Comparison of ENCODE assay signal across 17 mouse cellular contexts in the genomic region with DNA sequence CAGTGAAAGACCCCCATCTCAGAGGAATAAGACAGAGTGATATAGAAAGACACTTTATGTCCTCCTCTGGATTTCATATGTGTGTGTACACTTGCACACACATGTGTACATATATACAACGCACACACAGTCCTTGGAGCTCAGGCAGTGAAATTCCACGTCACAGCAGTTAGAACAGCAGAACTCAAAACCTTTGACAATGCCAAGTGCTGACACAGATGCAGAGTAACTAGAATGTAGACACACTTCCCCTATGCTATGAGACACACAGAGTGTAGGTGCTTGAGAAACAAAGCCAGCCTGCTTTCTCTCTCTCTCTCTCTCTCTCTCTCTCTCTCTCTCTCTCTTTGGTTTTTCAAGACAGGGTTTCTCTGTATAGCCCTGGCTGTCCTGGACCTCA.
DNase-seq lines count a peak whose midpoint lies in the region; ATAC-seq and TF ChIP-seq lines count a peak whose summit lies in the region.
"Had no signal": no experiment of that assay in that cellular context is flagged by ENCODE, and none has a peak within 500 bp of the region (broad histone marks: within the 10 kb centered on the region; RNA-seq: fewer than 3 reads in every experiment).

No protein-coding gene starts in this region.

- TF ChIP-seq CTCF in gastrocnemius, adult 2 months (IDR thresholded peaks at IDR 0.05): no peak
- TF ChIP-seq CTCF in cerebellum, adult 2 months (IDR thresholded peaks at IDR 0.05; ENCODE audit: borderline replicate concordance, insufficient read depth, low read depth, low read length): no peak

- 85% methylated on average over 2 of the region's 2 CpGs for WGBS in midbrain, embryonic 10.5 days
- 79% methylated on average over 2 of the region's 2 CpGs for WGBS in midbrain, embryonic 15.5 days
- WGBS in forebrain, embryonic 13.5 days: 64% methylated on average over 2 of the region's 2 CpGs
- WGBS in cerebellum, adult 2 months: 88% methylated on average over 2 of the region's 2 CpGs

- H3K27me3 ChIP-seq in midbrain, embryonic 10.5 days (ENCODE audit: low read depth, poor library complexity, severe bottlenecking): peaks cover 22% of the 10 kb centered on the region
- H3K27me3 ChIP-seq in midbrain, embryonic 15.5 days (replicated peaks): no peaks in the 10 kb centered on the region
- no peaks in the 10 kb centered on the region for H3K27me3 ChIP-seq in forebrain, embryonic 13.5 days
- H3K27me3 ChIP-seq in cerebellum, adult 2 months (ENCODE audit: control insufficient read depth, insufficient read depth, low read length): peaks cover 2% of the 10 kb centered on the region; the same call in 1 of the 2 replicates
- H3K27me3 ChIP-seq: embryonic facial prominence, embryonic 15.5 days; limb, embryonic 13.5 days; neural tube, embryonic 13.5 days had no signal

- H3K4me3 ChIP-seq in gastrocnemius, adult 2 months: no peak overlapping the region
- no peak overlapping the region for H3K4me3 ChIP-seq in midbrain, embryonic 10.5 days
- no peak overlapping the region for H3K4me3 ChIP-seq in midbrain, embryonic 15.5 days
- no peak overlapping the region for H3K4me3 ChIP-seq in forebrain, embryonic 13.5 days
- H3K4me3 ChIP-seq in cerebellum, adult 2 months (replicated peaks; ENCODE audit: insufficient read depth, low read depth, low read length): no peak overlapping the region
- H3K4me3 ChIP-seq: embryonic facial prominence, embryonic 15.5 days; limb, embryonic 13.5 days; neural tube, embryonic 13.5 days had no signal

- no peak for ATAC-seq in midbrain, embryonic 15.5 days (replicated peaks)
- no peak for ATAC-seq in forebrain, embryonic 13.5 days
- ATAC-seq in monocyte, adult 5-6 weeks (replicated peaks; ENCODE audit: insufficient number of reproducible peaks, low FRiP score, low TSS enrichment, poor library complexity, severe bottlenecking): peak; percentile 41

- no peak for DNase-seq in gastrocnemius, adult 2 months
- DNase-seq in gastrocnemius, adult 18-20 months (ENCODE audit: low spot score): no peak
- DNase-seq in midbrain, embryonic 10.5 days (ENCODE audit: low spot score): no peak
- no peak for DNase-seq in cerebellum, adult 2 months
- DNase-seq: adrenal gland, postnatal 10 days; cerebellum, adult 9-11 months; gastrocnemius, postnatal 10 days; kidney, adult 8-10 months; kidney, postnatal 25 days; thymus, postnatal 36 days had no signal

- no peak for TF ChIP-seq POLR2A in cerebellum, adult 2 months (IDR thresholded peaks at IDR 0.05; ENCODE audit: borderline replicate concordance, insufficient read depth, low read length)

- H3K27ac ChIP-seq in gastrocnemius, adult 2 months: peak overlapping the region; percentile 80; the same call in 1 of the 2 replicates
- H3K27ac ChIP-seq in midbrain, embryonic 10.5 days (replicated peaks): peak overlapping the region; percentile 99
- H3K27ac ChIP-seq in midbrain, embryonic 15.5 days: no peak overlapping the region
- peak overlapping the region; percentile 95; the same call in 1 of the 2 replicates for H3K27ac ChIP-seq in forebrain, embryonic 13.5 days
- no peak overlapping the region for H3K27ac ChIP-seq in cerebellum, adult 2 months (ENCODE audit: insufficient read depth, low read length)
- H3K27ac ChIP-seq: embryonic facial prominence, embryonic 15.5 days; limb, embryonic 13.5 days; liver, embryonic 14.5 days had no signal

- H3K4me1 ChIP-seq in midbrain, embryonic 10.5 days: peaks cover 48% of the 10 kb centered on the region
- H3K4me1 ChIP-seq in midbrain, embryonic 15.5 days: peaks cover 14% of the 10 kb centered on the region
- H3K4me1 ChIP-seq in forebrain, embryonic 13.5 days: peaks cover 38% of the 10 kb centered on the region
- H3K4me1 ChIP-seq in cerebellum, adult 2 months (ENCODE audit: control insufficient read depth, insufficient read depth, low read length): no peaks in the 10 kb centered on the region; the same call in 1 of the 2 replicates

- intact Hi-C loops in gastrocnemius, adult 2 months (cut with DNase I): no loop called here

- H3K4me2 ChIP-seq in midbrain, embryonic 15.5 days: no peak overlapping the region
- H3K4me2 ChIP-seq in forebrain, embryonic 13.5 days: no peak overlapping the region
- H3K4me2 ChIP-seq: embryonic facial prominence, embryonic 15.5 days; limb, embryonic 13.5 days; neural tube, embryonic 13.5 days had no signal

- H3K36me3 ChIP-seq in midbrain, embryonic 10.5 days: no peaks in the 10 kb centered on the region
- H3K36me3 ChIP-seq in midbrain, embryonic 15.5 days (replicated peaks): no peaks in the 10 kb centered on the region
- H3K36me3 ChIP-seq in forebrain, embryonic 13.5 days (ENCODE audit: poor library complexity, severe bottlenecking): no peaks in the 10 kb centered on the region
- H3K36me3 ChIP-seq: embryonic facial prominence, embryonic 15.5 days; limb, embryonic 13.5 days; neural tube, embryonic 13.5 days had no signal

- H3K9me3 ChIP-seq in midbrain, embryonic 10.5 days (replicated peaks): peaks cover 3% of the 10 kb centered on the region; the same call in 1 of the 2 replicates
- no peaks in the 10 kb centered on the region for H3K9me3 ChIP-seq in midbrain, embryonic 15.5 days
- no peaks in the 10 kb centered on the region for H3K9me3 ChIP-seq in forebrain, embryonic 13.5 days (replicated peaks)
- H3K9me3 ChIP-seq: embryonic facial prominence, embryonic 15.5 days; limb, embryonic 13.5 days; neural tube, embryonic 13.5 days had no signal

- H3K9ac ChIP-seq in midbrain, embryonic 15.5 days: no peak overlapping the region
- no peak overlapping the region for H3K9ac ChIP-seq in forebrain, embryonic 13.5 days
- H3K9ac ChIP-seq: embryonic facial prominence, embryonic 15.5 days; limb, embryonic 13.5 days; liver, embryonic 14.5 days; neural tube, embryonic 13.5 days had no signal

Comparison
In these comparisons a context has a peak if more than half of its experiments do, and no peak if none do; other contexts are left out.
1. H3K27ac ChIP-seq: peak in gastrocnemius, adult 2 months (single experiment), midbrain, embryonic 10.5 days (single experiment) and forebrain, embryonic 13.5 days (single experiment); none in midbrain, embryonic 15.5 days (single experiment) and cerebellum, adult 2 months (single experiment).